Mouse (Mus musculus) stomach, postnatal 0 days (tissue): ENCODE measurements around the gene Otop3. TPM values are rescaled to one million over a fixed set of nuclear protein-coding genes. Genes with fewer than 3 reads are reported as not detected.
A peak's percentile ranks its signal among the peaks of the same experiment; 100 is the strongest.

ENCODE experiments used
- ATAC-seq: fragments of 200-750 bp; cut with Nextera tagmentation; 2 replicates; pipeline ENCODE4 v1.8.0; 2017; ENCODE audit not compliant: low FRiP score, low TSS enrichment
- DNase-seq: peaks from one replicate; pipeline ENCODE4 v3.0.0-alpha.2; 2016; ENCODE audit warnings: low spot score
- H3K27ac ChIP-seq: fragments of 300-500 bp; sonication (generic); replicated peaks from 2 replicates; pipeline ENCODE4 v1.5.1; 2014; ENCODE audit warnings: mild to moderate bottlenecking, control low read depth
- H3K27me3 ChIP-seq: fragments of 300-500 bp; sonication (generic); 2 replicates; pipeline ENCODE4 v1.6.1; 2014; ENCODE audit warnings: low read length; ENCODE audit not compliant: control insufficient read depth, insufficient read depth
- H3K36me3 ChIP-seq: fragments of 300-500 bp; sonication (generic); 2 replicates; pipeline ENCODE4 v1.6.1; 2014; ENCODE audit warnings: low read length, mixed read lengths; ENCODE audit not compliant: control insufficient read depth, insufficient read depth
- H3K4me1 ChIP-seq: fragments of 300-500 bp; sonication (generic); replicated peaks from 2 replicates; pipeline ENCODE4 v1.6.1; 2014; ENCODE audit warnings: antibody characterized with exemption; ENCODE audit not compliant: control insufficient read depth, insufficient read depth
- H3K4me2 ChIP-seq: fragments of 300-500 bp; sonication (generic); replicated peaks from 2 replicates; pipeline ENCODE4 v1.6.1; 2014; ENCODE audit warnings: low read depth, mild to moderate bottlenecking, control low read depth, moderate library complexity
- H3K4me3 ChIP-seq: fragments of 300-500 bp; sonication (generic); 2 replicates; pipeline ENCODE4 v1.5.1; 2014; ENCODE audit warnings: low read depth, low read length, control low read depth
- H3K9ac ChIP-seq: fragments of 300-500 bp; sonication (generic); 2 replicates; pipeline ENCODE4 v1.6.1; 2014; ENCODE audit warnings: mild to moderate bottlenecking, low read length, control low read depth, mixed read lengths
- H3K9me3 ChIP-seq: fragments of 300-500 bp; sonication (generic); 2 replicates; pipeline ENCODE4 v1.6.1; 2016; ENCODE audit warnings: low read length; ENCODE audit not compliant: control insufficient read depth
- CTCF ChIP-seq: IDR thresholded peaks from 2 replicates; pipeline ENCODE4 v1.5.1; 2016; ENCODE audit warnings: antibody characterized with exemption, low read depth, mild to moderate bottlenecking, moderate library complexity
- EP300 ChIP-seq: optimal IDR thresholded peaks from 2 replicates; pipeline ENCODE3; 2016; ENCODE audit warnings: antibody characterized with exemption
- WGBS: fragments of 180-500 bp; shearing (Covaris S2); extraction: QIAGEN DNeasy Blood & Tissue Kit; methylation state at CpG from one replicate; pipeline ENCODE4 v1.1.7; 2014; 5-methylcytosine and 5-hydroxymethylcytosine counted together
- polyA plus RNA-seq: library from polyadenylated mRNA; unstranded; fragments of >200 nt; fragmentation: Nextera tagmentation; extraction: Ambion mirVana; gene quantifications from 2 replicates; pipeline ENCODE4 v1.2.1, GENCODE M21; 2015

The Otop3 gene
- polyA plus RNA-seq, 1 experiment from 2014 or later, result 20.5 TPM

DNA sequence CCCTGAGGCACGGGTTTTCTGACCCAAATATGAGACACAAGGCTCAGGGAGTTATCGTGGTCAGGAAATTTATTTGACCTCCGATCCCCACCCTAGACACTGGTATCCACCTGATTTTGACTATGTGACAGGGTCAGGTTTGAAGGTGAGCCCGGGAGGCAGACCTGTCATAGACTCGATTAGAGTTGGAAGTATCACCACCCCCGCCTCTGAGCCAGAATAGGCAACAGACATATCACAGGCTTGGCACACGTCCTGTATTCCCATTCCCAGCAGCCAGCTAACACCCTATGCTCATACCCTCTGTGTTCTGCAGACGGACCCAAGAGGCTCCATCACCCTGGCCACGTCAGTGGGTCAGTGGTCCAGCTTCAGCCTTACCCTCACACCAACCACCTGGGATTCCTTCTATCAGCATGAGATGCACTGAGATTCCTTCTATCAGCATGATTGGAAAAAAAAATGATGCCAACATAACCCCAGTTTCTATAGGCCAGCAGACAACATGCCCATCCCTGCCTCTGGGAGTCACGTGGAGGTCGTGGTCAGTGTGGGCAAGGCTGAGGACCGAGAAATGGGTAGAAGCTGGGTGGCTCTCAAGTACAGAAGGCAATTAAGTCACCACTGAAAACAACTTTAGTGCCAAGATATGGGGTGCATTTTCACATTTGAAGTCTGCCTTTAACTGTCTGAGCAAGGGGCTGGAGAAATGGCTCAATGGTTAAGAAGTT is 40.3 kb downstream of the Otop3 start:
- no peak for TF ChIP-seq CTCF
- TF ChIP-seq EP300, result no peak
- Histone ChIP-seq H3K36me3 (no peaks in the 10 kb centered on the region), H3K4me3 (no peak overlapping the region), H3K27me3 (no peaks in the 10 kb centered on the region), H3K4me2 (peak overlapping the region; percentile 59), H3K9ac (peak overlapping the region; percentile 28), H3K9me3 (no peaks in the 10 kb centered on the region), H3K27ac (no peak overlapping the region), H3K4me1 (no peaks in the 10 kb centered on the region)
- WGBS, result 58% methylated on average over 12 of the region's 12 CpGs
- DNase-seq (no peak), ATAC-seq (no peak)

DNA sequence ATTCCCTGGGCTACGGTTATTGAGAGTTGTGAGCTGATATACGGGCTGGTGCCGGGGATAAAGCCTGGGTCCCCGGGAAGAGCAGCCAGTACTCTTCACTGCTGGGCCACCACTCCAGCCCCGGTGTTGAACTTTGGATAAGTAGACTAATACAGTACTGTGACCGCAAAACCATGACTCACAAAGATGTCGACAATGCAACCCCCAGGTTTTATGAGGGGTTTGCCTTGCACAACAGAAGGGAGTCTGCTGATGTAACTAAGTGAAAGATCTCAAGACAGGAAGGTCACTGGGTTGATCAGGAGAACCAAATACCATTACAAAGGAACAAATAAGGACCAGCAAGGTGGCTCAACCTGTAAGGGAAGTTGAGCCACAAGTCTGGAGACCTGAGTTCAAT is 42.2 kb downstream of the Otop3 start:
- no peak for DNase-seq
- Histone ChIP-seq H3K27ac (no peak overlapping the region), H3K9me3 (no peaks in the 10 kb centered on the region), H3K4me2 (no peak overlapping the region), H3K4me1 (no peaks in the 10 kb centered on the region; the same call in 1 of the 2 replicates), H3K36me3 (no peaks in the 10 kb centered on the region), H3K4me3 (no peak overlapping the region), H3K9ac (no peak overlapping the region), H3K27me3 (no peaks in the 10 kb centered on the region)
- TF ChIP-seq EP300 (no peak), CTCF (no peak)
- no peak for ATAC-seq
- 60% methylated on average over 7 of the region's 7 CpGs for WGBS

DNA sequence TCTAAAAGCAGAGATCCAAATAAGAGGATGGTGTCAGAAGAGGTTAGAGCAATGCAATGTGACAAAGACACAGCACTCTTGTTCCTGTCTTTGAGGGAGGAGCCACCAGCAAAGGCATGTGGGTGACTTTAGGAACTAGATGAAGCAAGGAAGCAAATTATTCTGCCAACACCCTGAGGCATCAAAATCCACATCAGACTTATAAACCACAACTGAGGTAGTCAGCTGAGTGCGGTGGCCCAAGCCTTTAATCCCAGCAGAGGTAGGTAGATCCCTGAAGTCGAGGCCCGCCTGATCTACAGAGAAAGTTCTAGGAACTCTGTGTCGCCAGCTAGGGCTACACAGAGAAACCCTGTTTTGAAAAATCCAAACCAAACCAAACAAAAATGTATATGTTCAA is 42.7 kb downstream of the Otop3 start:
- ATAC-seq (no peak), DNase-seq (no peak)
- TF ChIP-seq CTCF, result no peak
- no peak for TF ChIP-seq EP300
- Histone ChIP-seq H3K4me3 (no peak overlapping the region), H3K36me3 (no peaks in the 10 kb centered on the region), H3K27me3 (no peaks in the 10 kb centered on the region), H3K9ac (no peak overlapping the region), H3K9me3 (no peaks in the 10 kb centered on the region), H3K4me2 (no peak overlapping the region), H3K4me1 (no peaks in the 10 kb centered on the region; the same call in none of the 2 replicates), H3K27ac (no peak overlapping the region)
- WGBS, result 85% methylated on average over 4 of the region's 4 CpGs

DNA sequence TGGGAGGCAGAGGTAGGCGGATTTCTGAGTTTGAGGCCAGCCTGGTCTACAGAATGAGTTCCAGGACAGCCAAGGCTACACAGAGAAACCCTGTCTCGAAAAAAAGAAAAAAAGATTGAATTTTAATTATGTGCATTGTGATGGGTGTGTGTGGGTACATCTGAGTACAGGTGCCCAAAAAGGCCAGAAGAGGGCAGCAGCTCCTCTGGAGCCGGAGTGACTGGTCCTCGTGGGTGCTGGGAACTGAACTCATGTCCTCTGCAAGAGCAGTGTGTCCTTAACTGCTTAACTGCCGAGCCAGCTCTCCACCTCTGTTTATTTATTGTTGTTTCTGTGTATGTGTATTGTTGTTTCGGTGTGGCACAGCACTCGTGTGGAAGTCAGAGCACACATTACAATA is 43.3 kb downstream of the Otop3 start:
- Histone ChIP-seq H3K27ac (no peak overlapping the region), H3K27me3 (no peaks in the 10 kb centered on the region), H3K4me1 (no peaks in the 10 kb centered on the region; the same call in none of the 2 replicates), H3K4me3 (no peak overlapping the region), H3K9me3 (no peaks in the 10 kb centered on the region), H3K4me2 (no peak overlapping the region), H3K9ac (no peak overlapping the region), H3K36me3 (no peaks in the 10 kb centered on the region)
- no peak for TF ChIP-seq EP300
- TF ChIP-seq CTCF, result peak; percentile 26; the same call in 1 of the 2 replicates
- WGBS, result 87% methylated on average over 7 of the region's 7 CpGs
- ATAC-seq, result no peak
- no peak for DNase-seq

DNA sequence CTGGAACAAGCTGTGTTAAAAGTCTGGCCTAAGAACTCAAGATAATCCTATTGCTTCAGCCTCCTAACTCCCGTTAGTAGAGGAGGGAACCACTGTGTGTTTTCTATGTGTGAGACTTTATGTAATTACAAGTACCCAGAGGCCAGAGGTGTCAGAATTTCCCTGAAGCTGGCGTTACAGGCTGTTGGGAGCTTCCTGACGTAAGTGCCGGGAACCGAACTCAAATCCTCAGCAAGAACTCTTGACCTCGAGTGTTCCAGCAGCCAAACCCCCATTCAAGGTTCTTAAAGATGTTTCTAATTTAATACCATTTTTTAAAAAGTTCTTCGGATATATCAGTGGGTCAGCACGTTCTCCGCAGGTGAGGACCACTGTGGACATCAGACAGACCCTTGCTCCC is 46.7 kb downstream of the Otop3 start:
- ATAC-seq (no peak), DNase-seq (no peak)
- H3K9me3 ChIP-seq, result no peaks in the 10 kb centered on the region
- H3K4me3 ChIP-seq, result peak overlapping the region; percentile 75
- 0 out of 2 replicates have a peak overlapping the region, but pooled peaks have one; percentile 9 for H3K9ac ChIP-seq
- WGBS, result 15% methylated on average over 9 of the region's 9 CpGs
- peaks cover 3% of the 10 kb centered on the region for H3K4me1 ChIP-seq
- H3K36me3 ChIP-seq, result no peaks in the 10 kb centered on the region
- peak overlapping the region; percentile 94 for H3K4me2 ChIP-seq
- no peak for TF ChIP-seq EP300
- TF ChIP-seq CTCF, result no peak
- no peaks in the 10 kb centered on the region for H3K27me3 ChIP-seq
- peak overlapping the region; percentile 53 for H3K27ac ChIP-seq
